Mouse (Mus musculus): ENCODE measurements at regions not wholly inside any gene's neighbourhood (a gene's known extent, or its start where the extent isn't known, plus 50 kb on each side); places are given as distances from the start of the nearest gene placed in this dataset.

- no peak for TF ChIP-seq CTCF (IDR thresholded peaks at IDR 0.05; ENCODE audit: low read depth, low read length)
- TF ChIP-seq POLR2A (IDR thresholded peaks at IDR 0.05; ENCODE audit: extremely low read depth, insufficient read depth, low read length), result no peak
Observed at GRCm38 (mm10) chr15:62490548-62490947, 1354.4 kb downstream of the Gsdmc2 start.
